Mouse (Mus musculus) liver, embryonic 15.5 days (tissue): ENCODE measurements at regions not wholly inside any gene's neighbourhood (a gene's known extent, or its start where the extent isn't known, plus 50 kb on each side); places are given as distances from the start of the nearest gene placed in this dataset.

Source experiments
- ATAC-seq: fragments of 200-750 bp; cut with Nextera tagmentation; 2 replicates; pipeline ENCODE4 v1.8.0; 2017; ENCODE audit warnings: moderate number of reproducible peaks, mild to moderate bottlenecking, moderate library complexity; ENCODE audit not compliant: insufficient read depth
- H3K27ac ChIP-seq: fragments of 300-500 bp; sonication (generic); replicated peaks from 2 replicates; pipeline ENCODE4 v1.5.1; 2015; ENCODE audit warnings: mild to moderate bottlenecking, inconsistent platforms
- H3K27me3 ChIP-seq: fragments of 300-500 bp; sonication (generic); 2 replicates; pipeline ENCODE4 v1.6.1; 2015; ENCODE audit warnings: mild to moderate bottlenecking, inconsistent platforms
- H3K36me3 ChIP-seq: fragments of 300-500 bp; sonication (generic); replicated peaks from 2 replicates; pipeline ENCODE4 v1.6.1; 2015; ENCODE audit warnings: moderate library complexity, mild to moderate bottlenecking, inconsistent platforms
- H3K4me1 ChIP-seq: fragments of 300-500 bp; sonication (generic); replicated peaks from 2 replicates; pipeline ENCODE4 v1.6.1; 2015; ENCODE audit warnings: inconsistent platforms
- H3K4me2 ChIP-seq: fragments of 300-500 bp; sonication (generic); 2 replicates; pipeline ENCODE4 v1.6.1; 2015; ENCODE audit warnings: moderate library complexity, mild to moderate bottlenecking, inconsistent platforms
- H3K4me3 ChIP-seq: fragments of 300-500 bp; sonication (generic); replicated peaks from 2 replicates; pipeline ENCODE4 v1.5.1; 2015; ENCODE audit warnings: mild to moderate bottlenecking, inconsistent platforms
- H3K9ac ChIP-seq: fragments of 300-500 bp; sonication (generic); 2 replicates; pipeline ENCODE4 v1.6.1; 2015; ENCODE audit warnings: moderate library complexity, mild to moderate bottlenecking, inconsistent platforms
- H3K9me3 ChIP-seq: fragments of 300-500 bp; sonication (generic); replicated peaks from 2 replicates; pipeline ENCODE4 v1.6.1; 2016; ENCODE audit warnings: inconsistent platforms
- WGBS: fragments of 180-500 bp; shearing (Covaris S2); methylation state at CpG from one replicate; pipeline ENCODE4 v1.1.7; 2015; ENCODE audit warnings: mixed read lengths; ENCODE audit not compliant: insufficient replicate concordance; 5-methylcytosine and 5-hydroxymethylcytosine counted together

DNA sequence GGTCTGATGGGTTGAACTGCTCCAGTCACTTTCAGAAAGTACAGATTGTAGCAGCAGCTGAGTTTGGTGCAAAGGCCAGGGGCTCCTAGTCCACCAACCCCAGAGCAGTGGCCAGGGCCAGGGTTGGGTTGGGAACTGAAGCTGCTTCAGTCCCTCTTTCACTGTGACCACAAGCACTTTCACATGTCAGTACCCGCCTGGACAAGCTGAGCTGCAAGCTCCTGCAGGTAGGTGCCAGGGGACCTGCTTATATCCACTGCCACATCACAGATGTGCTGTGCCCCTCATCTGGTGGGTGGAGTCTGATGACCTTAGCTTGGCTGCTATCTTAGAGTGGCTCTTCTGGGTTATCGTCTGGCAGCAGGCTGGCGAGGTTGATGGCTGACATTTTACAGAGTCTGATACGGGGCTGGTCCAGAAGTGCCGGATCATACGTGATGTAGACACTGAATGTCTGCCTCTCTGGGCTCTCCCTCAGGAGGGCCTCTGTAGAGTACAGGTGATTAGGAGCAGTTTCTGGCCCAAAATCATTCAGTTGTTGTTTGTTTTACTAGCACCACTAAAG lies 192.6 kb downstream of the Rybp start:
- Histone ChIP-seq H3K4me1 (peaks cover 19% of the 10 kb centered on the region), H3K27ac (peak overlapping the region; percentile 64; the same call in 1 of the 2 replicates), H3K36me3 (no peaks in the 10 kb centered on the region), H3K27me3 (peaks cover 13% of the 10 kb centered on the region; the same call in 1 of the 2 replicates), H3K4me2 (peak overlapping the region; percentile 34), H3K4me3 (0 out of 2 replicates have a peak overlapping the region, but pooled peaks have one; percentile 15), H3K9me3 (no peaks in the 10 kb centered on the region), H3K9ac (no peak overlapping the region)
- ATAC-seq = peak; percentile 87
- WGBS = 52% methylated on average over 6 of the region's 6 CpGs

- H3K9me3 ChIP-seq = no peaks in the 10 kb centered on the region
- 55% methylated on average over 8 of the region's 8 CpGs for WGBS
- H3K4me2 ChIP-seq = no peak overlapping the region
- H3K9ac ChIP-seq = no peak overlapping the region
- peaks cover 13% of the 10 kb centered on the region; the same call in 1 of the 2 replicates for H3K27me3 ChIP-seq
- no peak overlapping the region for H3K27ac ChIP-seq
- no peak for ATAC-seq
- H3K4me3 ChIP-seq = no peak overlapping the region
- peaks cover 19% of the 10 kb centered on the region for H3K4me1 ChIP-seq
- no peaks in the 10 kb centered on the region for H3K36me3 ChIP-seq
Measured at GRCm38 (mm10) chr6:100092870-100093269, 194.4 kb downstream of the Rybp start.

DNA sequence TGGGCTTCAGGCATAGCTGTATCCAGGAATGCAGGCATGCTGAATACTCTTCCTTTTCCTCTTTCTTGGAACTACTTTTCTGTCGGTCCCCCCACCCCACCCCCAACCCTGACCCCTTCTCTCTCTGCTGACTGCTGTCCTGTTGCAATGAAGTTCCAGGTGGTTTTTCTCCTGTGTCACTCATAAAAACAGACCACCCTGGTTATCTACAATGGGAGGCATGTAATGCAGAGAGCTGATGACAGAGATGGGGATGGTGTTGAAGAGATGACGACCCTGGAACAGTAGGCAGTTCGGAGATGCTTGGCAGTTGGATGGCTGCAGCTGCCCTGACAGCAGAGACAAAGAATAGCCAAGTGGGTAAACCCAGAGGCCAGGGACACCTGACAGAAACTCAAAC lies 195.5 kb downstream of the Rybp start:
- no peaks in the 10 kb centered on the region for H3K36me3 ChIP-seq
- no peak for ATAC-seq
- H3K4me3 ChIP-seq = no peak overlapping the region
- H3K9ac ChIP-seq = no peak overlapping the region
- no peak overlapping the region for H3K27ac ChIP-seq
- WGBS = 36% methylated on average over 3 of the region's 3 CpGs
- peaks cover 13% of the 10 kb centered on the region; the same call in 1 of the 2 replicates for H3K27me3 ChIP-seq
- H3K9me3 ChIP-seq = no peaks in the 10 kb centered on the region
- no peak overlapping the region for H3K4me2 ChIP-seq
- peaks cover 12% of the 10 kb centered on the region for H3K4me1 ChIP-seq

GRCm38 (mm10) chr6:100088576-100088975 lies 198.7 kb downstream of the Rybp start:
- Histone ChIP-seq H3K36me3 (no peaks in the 10 kb centered on the region), H3K9ac (no peak overlapping the region), H3K27ac (no peak overlapping the region), H3K9me3 (no peaks in the 10 kb centered on the region), H3K4me2 (no peak overlapping the region), H3K4me1 (no peaks in the 10 kb centered on the region), H3K4me3 (no peak overlapping the region), H3K27me3 (peaks cover 13% of the 10 kb centered on the region; the same call in 1 of the 2 replicates)
- no peak for ATAC-seq
- WGBS = 58% methylated on average over 4 of the region's 4 CpGs

GRCm38 (mm10) chr6:100086807-100087206 lies 200.5 kb downstream of the Rybp start:
- Histone ChIP-seq H3K4me3 (no peak overlapping the region), H3K4me2 (no peak overlapping the region), H3K9ac (no peak overlapping the region), H3K9me3 (no peaks in the 10 kb centered on the region), H3K36me3 (no peaks in the 10 kb centered on the region), H3K27me3 (0 out of 2 replicates have a peak, but pooled peaks cover 1% of the 10 kb centered on the region), H3K27ac (no peak overlapping the region), H3K4me1 (no peaks in the 10 kb centered on the region)
- WGBS = 70% methylated on average over 7 of the region's 7 CpGs
- no peak for ATAC-seq

DNA sequence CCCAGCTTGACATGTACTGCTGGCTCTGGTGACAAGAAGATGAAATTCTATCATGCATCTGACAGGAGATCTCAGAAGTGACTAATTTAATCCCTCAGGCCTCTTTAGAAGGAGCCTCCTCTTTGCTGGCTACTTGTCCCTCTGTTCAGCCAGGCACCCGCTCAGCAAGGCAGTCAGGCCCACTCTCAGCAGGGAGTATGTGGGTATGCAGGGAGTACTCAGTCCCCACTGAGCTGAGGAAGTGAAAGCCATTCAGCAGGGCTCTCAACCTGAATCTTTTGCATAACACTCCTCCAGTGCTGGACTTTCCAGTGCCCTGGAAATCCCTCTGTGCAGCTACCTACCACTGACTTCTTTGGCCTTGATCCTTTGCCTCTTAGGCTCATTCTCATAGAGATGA lies 201.3 kb downstream of the Rybp start:
- Histone ChIP-seq H3K36me3 (no peaks in the 10 kb centered on the region), H3K27ac (no peak overlapping the region), H3K9ac (no peak overlapping the region), H3K9me3 (no peaks in the 10 kb centered on the region), H3K4me3 (no peak overlapping the region), H3K27me3 (no peaks in the 10 kb centered on the region), H3K4me1 (no peaks in the 10 kb centered on the region), H3K4me2 (no peak overlapping the region)
- ATAC-seq = no peak
- WGBS = 46% methylated on average over 1 of the region's 1 CpGs

GRCm38 (mm10) chr6:100083868-100084477 lies 203.3 kb downstream of the Rybp start:
- no peak overlapping the region for H3K9ac ChIP-seq
- no peak for ATAC-seq
- H3K27me3 ChIP-seq = no peaks in the 10 kb centered on the region
- H3K4me3 ChIP-seq = no peak overlapping the region
- no peaks in the 10 kb centered on the region for H3K9me3 ChIP-seq
- H3K4me1 ChIP-seq = no peaks in the 10 kb centered on the region
- no peaks in the 10 kb centered on the region for H3K36me3 ChIP-seq
- H3K4me2 ChIP-seq = no peak overlapping the region
- WGBS = 72% methylated on average over 4 of the region's 4 CpGs
- H3K27ac ChIP-seq = no peak overlapping the region

DNA sequence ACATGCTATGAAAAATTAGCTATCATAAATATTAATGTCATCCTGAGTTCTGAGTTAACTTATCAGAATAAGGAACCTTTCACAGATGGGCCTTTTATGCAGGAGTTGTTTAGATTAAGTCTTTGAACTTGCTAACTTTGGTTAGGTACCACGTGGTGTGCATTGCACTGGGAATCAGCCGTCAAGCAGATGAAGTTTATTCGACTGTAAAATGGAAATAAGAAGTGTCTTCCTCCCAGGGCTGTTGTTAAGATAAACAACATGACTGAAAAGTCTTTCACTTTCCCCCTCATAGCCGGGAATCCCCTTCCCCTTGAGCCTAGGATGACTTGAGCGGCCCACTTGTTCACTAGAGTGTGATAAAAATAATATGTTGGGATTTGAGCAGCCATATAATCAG lies 204.2 kb downstream of the Rybp start:
- Histone ChIP-seq H3K27me3 (no peaks in the 10 kb centered on the region), H3K9me3 (no peaks in the 10 kb centered on the region), H3K4me2 (no peak overlapping the region), H3K4me1 (no peaks in the 10 kb centered on the region), H3K27ac (no peak overlapping the region), H3K9ac (no peak overlapping the region), H3K36me3 (no peaks in the 10 kb centered on the region), H3K4me3 (no peak overlapping the region)
- 54% methylated on average over 5 of the region's 5 CpGs for WGBS
- no peak for ATAC-seq

DNA sequence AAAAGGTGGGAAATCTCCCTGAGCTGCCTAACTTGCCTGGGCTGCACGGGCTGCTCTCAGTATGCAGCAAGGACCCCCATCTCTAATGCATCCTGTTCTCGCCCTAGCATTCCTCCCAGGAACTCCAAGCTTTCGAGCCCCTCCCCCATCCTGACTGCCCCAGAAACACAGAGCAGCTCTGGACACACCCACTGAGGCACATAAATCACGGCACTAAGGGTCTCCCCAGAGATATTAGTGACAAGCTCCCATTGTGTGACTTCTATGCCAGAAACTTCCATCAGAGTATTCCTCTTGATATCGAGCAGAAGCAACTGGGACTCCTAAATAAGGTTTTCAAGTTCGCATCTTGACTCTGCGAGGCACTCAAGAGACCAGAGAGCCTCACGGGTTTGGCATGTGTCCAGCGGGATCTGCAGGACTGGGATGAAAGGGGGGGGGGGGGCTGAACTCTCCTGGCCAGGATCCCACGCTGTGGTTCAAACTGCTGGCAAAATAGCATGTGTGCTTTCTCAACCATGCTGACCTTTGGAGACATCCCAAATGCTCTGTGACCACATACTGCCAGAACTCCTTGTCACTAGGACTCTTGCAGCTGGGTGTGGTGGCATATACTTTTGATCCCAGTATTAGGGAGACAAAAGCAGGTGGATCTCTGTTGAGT lies 212.5 kb downstream of the Rybp start:
- no peak overlapping the region for H3K9ac ChIP-seq
- H3K36me3 ChIP-seq = no peaks in the 10 kb centered on the region
- no peaks in the 10 kb centered on the region for H3K4me1 ChIP-seq
- no peaks in the 10 kb centered on the region; the same call in 1 of the 2 replicates for H3K9me3 ChIP-seq
- no peak overlapping the region for H3K4me2 ChIP-seq
- H3K27ac ChIP-seq = no peak overlapping the region
- no peak for ATAC-seq
- WGBS = 30% methylated on average over 10 of the region's 10 CpGs
- H3K27me3 ChIP-seq = no peaks in the 10 kb centered on the region
- H3K4me3 ChIP-seq = no peak overlapping the region

DNA sequence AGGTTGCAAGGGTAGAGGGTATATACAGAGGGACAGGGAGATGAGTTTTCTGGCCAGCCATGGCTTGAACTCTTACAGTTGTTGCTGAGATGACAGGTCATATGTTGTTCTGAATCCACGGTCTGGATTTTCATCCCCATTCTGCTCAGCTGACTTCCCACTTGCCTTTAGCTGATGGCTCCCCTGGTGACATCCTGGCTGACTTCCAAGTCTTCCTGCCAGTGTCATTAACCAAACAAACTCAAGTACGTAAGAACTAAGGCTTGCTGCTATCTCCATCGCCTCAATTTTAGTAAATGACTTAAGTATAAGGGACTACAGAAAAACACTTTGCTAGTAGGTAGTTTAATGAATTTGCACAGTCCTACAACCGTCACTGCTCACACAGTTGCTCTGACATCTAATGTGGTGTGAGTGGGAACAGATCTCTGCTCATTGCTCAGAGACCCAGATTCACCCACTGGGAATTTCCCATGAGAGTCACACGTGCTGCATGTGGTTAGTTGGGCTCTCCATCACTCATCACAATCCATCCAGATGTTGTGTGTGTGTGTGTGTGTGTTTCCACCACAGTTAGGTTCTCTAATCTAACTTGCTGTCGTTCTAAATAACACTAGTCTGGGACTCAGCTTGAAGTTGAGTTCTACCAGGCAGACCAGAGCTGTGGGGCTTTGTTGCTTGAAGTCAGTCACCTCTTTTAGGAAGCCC lies 214.9 kb downstream of the Rybp start:
- ATAC-seq = no peak
- Histone ChIP-seq H3K9me3 (no peaks in the 10 kb centered on the region; the same call in 1 of the 2 replicates), H3K4me1 (no peaks in the 10 kb centered on the region), H3K4me3 (no peak overlapping the region), H3K9ac (no peak overlapping the region), H3K27me3 (no peaks in the 10 kb centered on the region), H3K27ac (no peak overlapping the region), H3K4me2 (no peak overlapping the region), H3K36me3 (no peaks in the 10 kb centered on the region)
- 37% methylated on average over 6 of the region's 6 CpGs for WGBS

GRCm38 (mm10) chr6:100069151-100069550 lies 218.1 kb downstream of the Rybp start:
- ATAC-seq = no peak
- H3K9ac ChIP-seq = no peak overlapping the region
- H3K4me3 ChIP-seq = no peak overlapping the region
- no peaks in the 10 kb centered on the region for H3K36me3 ChIP-seq
- no peak overlapping the region for H3K4me2 ChIP-seq
- H3K9me3 ChIP-seq = no peaks in the 10 kb centered on the region
- H3K4me1 ChIP-seq = no peaks in the 10 kb centered on the region
- no peaks in the 10 kb centered on the region for H3K27me3 ChIP-seq
- no peak overlapping the region for H3K27ac ChIP-seq
- WGBS = 51% methylated on average over 4 of the region's 4 CpGs
